Mouse (Mus musculus): Measurements from ENCODE around the gene Csnk1e. TPM values are rescaled to one million over a fixed set of nuclear protein-coding genes. Genes with fewer than 3 reads are reported as not detected.

The Csnk1e gene
- total and polyA plus RNA-seq, 3 experiments: 10.4 to 46.7 (median 16.8) TPM

DNA sequence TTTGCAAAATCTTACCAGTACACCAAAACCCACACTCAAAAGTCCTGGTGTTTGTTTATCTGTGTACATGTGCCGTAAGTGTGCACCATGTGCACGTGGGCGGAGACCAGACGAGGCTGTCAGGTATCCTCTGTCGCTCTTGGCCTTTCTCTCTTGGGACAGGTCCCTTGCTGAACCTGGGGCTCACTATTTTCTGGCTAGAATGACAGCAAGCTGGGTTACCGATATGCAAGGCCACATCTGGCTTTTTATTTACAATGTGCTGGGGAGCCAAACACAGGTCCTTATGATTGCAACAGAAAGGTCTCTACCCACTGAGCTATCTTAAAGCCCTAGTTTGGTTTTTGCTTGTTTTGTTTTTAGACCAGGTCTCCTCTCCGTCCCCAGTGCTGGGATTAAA lies 67.8 kb downstream of the Csnk1e start:
- in situ Hi-C loops (cut with MboI; ENCODE audit: low pct_ligation_motif_present, low pct_unique_long_range_greater_than_20kb, low sequenced_read_pairs) (no loop called here), dilution Hi-C loops (cut with MboI; ENCODE audit: extremely low pct_ligation_motif_present, extremely low pct_unique_long_range_greater_than_20kb, low sequenced_read_pairs) (no loop called here)
- Histone ChIP-seq H3K27me3 (replicated peaks) (no peaks in the 10 kb centered on the region), H3K4me2 (ENCODE audit: insufficient read depth, low read depth, poor library complexity, severe bottlenecking) (no peak overlapping the region), H3K36me3 (replicated peaks in 1 of 2; ENCODE audit: control insufficient read depth in 1 of 2, insufficient read depth in 1 of 2, low read length in 1 of 2) (peaks cover 6 to 89% of the 10 kb centered on the region in 2 experiments), H3K9me3 (replicated peaks; ENCODE audit: low read length) (peaks cover 2% of the 10 kb centered on the region), H3K4me3 (replicated peaks in 1 of 3; ENCODE audit: low read depth in 2 of 3, low read length in 2 of 3, poor library complexity in 1 of 3) (no peak overlapping the region), H3K27ac (ENCODE audit: insufficient read depth, low read depth) (no peak overlapping the region), H3K79me2 (replicated peaks; ENCODE audit: control insufficient read depth, extremely low read depth, insufficient read depth, poor library complexity, severe bottlenecking) (peaks cover 17% of the 10 kb centered on the region), H3K9ac (ENCODE audit: insufficient read depth, low read depth) (no peak overlapping the region), H3K4me1 (ENCODE audit: control insufficient read depth in 1 of 2, insufficient read depth in 2 of 2) (peaks cover 9 to 26% of the 10 kb centered on the region in 2 experiments)
- no peak for TF ChIP-seq IRF4 (IDR thresholded peaks at IDR 0.05; ENCODE audit: low read depth, low read length)
- TF ChIP-seq PAX5 (IDR thresholded peaks at IDR 0.05; ENCODE audit: low read length): no peak
- no peak for TF ChIP-seq MAZ (IDR thresholded peaks at IDR 0.05; ENCODE audit: low read depth, low read length)
- TF ChIP-seq JUN (IDR thresholded peaks at IDR 0.05; ENCODE audit: insufficient read depth, low read depth, low read length): no peak
- TF ChIP-seq MXI1 (IDR thresholded peaks at IDR 0.05; ENCODE audit: low read depth, low read length): no peak
- no peak for TF ChIP-seq ETS1 (conservative IDR thresholded peaks at IDR 0.05; ENCODE audit: low read depth, low read length)
- TF ChIP-seq BHLHE40 (IDR thresholded peaks at IDR 0.05; ENCODE audit: low read depth, low read length): no peak
- TF ChIP-seq NELFE (IDR thresholded peaks at IDR 0.05; ENCODE audit: low read depth, low read length): no peak
- no peak for TF ChIP-seq USF2 (conservative IDR thresholded peaks at IDR 0.05; ENCODE audit: low read depth, low read length)
- TF ChIP-seq RCOR1 (conservative IDR thresholded peaks at IDR 0.05; ENCODE audit: low read depth, low read length): no peak
- no peak for TF ChIP-seq MEF2A (IDR thresholded peaks at IDR 0.05; ENCODE audit: borderline replicate concordance, low read depth, low read length)
- TF ChIP-seq GABPA (IDR thresholded peaks at IDR 0.05; ENCODE audit: insufficient replicate concordance, low read depth, low read length): no peak
- TF ChIP-seq TCF12 (IDR thresholded peaks at IDR 0.05; ENCODE audit: low read depth, low read length): no peak
- no peak for TF ChIP-seq CHD2 (IDR thresholded peaks at IDR 0.05; ENCODE audit: low read length)
- TF ChIP-seq KAT2A (IDR thresholded peaks at IDR 0.05; ENCODE audit: insufficient replicate concordance, low read length): no peak
- TF ChIP-seq ZKSCAN1 (IDR thresholded peaks at IDR 0.05; ENCODE audit: borderline replicate concordance, low read depth, low read length): no peak
- TF ChIP-seq MAFK (IDR thresholded peaks at IDR 0.05; ENCODE audit: insufficient replicate concordance, low read length): no peak
- no peak for TF ChIP-seq CHD1 (IDR thresholded peaks at IDR 0.05; ENCODE audit: low read depth, low read length)
- DNase-seq (ENCODE audit: extremely low read depth): no peak

DNA sequence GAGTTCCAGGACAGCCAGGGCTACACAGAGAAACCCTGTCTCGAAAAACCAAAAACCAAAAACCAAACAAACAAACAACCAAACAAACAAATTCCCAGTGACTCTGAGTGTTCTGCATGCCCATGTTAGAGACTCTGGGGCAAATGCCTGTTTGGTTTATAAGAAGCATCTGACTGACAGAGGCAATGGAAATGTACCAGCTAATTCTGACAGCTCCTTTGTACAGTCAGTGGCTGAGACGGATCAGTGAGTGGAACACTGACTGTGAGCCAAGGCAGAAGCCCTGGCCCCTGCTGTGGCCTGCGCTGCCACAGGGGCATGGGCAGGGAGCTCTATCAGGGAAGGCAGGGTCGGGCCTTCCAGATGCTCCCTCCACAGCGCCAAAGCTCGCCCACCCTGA lies 68.3 kb downstream of the Csnk1e start:
- TF ChIP-seq MEF2A (IDR thresholded peaks at IDR 0.05; ENCODE audit: borderline replicate concordance, low read depth, low read length) (no peak), NELFE (IDR thresholded peaks at IDR 0.05; ENCODE audit: low read depth, low read length) (no peak), POLR2AphosphoS2 (IDR thresholded peaks at IDR 0.05; ENCODE audit: low read depth, low read length) (no peak), UBTF (IDR thresholded peaks at IDR 0.05; ENCODE audit: low read depth, low read length) (no peak), TBP (conservative IDR thresholded peaks at IDR 0.05; ENCODE audit: low read depth, low read length) (no peak), POLR2A (IDR thresholded peaks at IDR 0.05; ENCODE audit: low read depth, low read length) (no peak)
- in situ Hi-C loops (cut with MboI; ENCODE audit: low pct_ligation_motif_present, low pct_unique_long_range_greater_than_20kb, low sequenced_read_pairs): no loop called here
- dilution Hi-C loops (cut with MboI; ENCODE audit: extremely low pct_ligation_motif_present, extremely low pct_unique_long_range_greater_than_20kb, low sequenced_read_pairs): no loop called here
- Histone ChIP-seq H3K4me3 (replicated peaks in 1 of 3; ENCODE audit: low read depth in 2 of 3, low read length in 2 of 3, poor library complexity in 1 of 3) (no peak overlapping the region), H3K27me3 (replicated peaks) (no peaks in the 10 kb centered on the region), H3K36me3 (replicated peaks in 1 of 2; ENCODE audit: control insufficient read depth in 1 of 2, insufficient read depth in 1 of 2, low read length in 1 of 2) (peaks cover 6 to 86% of the 10 kb centered on the region in 2 experiments), H3K9me3 (replicated peaks; ENCODE audit: low read length) (peaks cover 2% of the 10 kb centered on the region), H3K4me1 (ENCODE audit: control insufficient read depth in 1 of 2, insufficient read depth in 2 of 2) (peaks cover 12 to 32% of the 10 kb centered on the region in 2 experiments), H3K9ac (ENCODE audit: insufficient read depth, low read depth) (no peak overlapping the region), H3K27ac (ENCODE audit: insufficient read depth, low read depth) (no peak overlapping the region), H3K4me2 (ENCODE audit: insufficient read depth, low read depth, poor library complexity, severe bottlenecking) (no peak overlapping the region), H3K79me2 (replicated peaks; ENCODE audit: control insufficient read depth, extremely low read depth, insufficient read depth, poor library complexity, severe bottlenecking) (peaks cover 13% of the 10 kb centered on the region)
- DNase-seq (ENCODE audit: extremely low read depth): no peak
